Mouse (Mus musculus) spleen, postnatal 14 days (tissue): Measurements from ENCODE around the gene Foxo6.

Experiments used
- DNase-seq, 2 experiments: peaks; one replicate each; pipeline ENCODE4 v3.0.0; 2021 to 2022; ENCODE audit warnings: low spot score in 2 of 2

Foxo6 gene

GRCm38 (mm10) chr4:120287290-120288111, at the start of gene Foxo6:
Gene Foxo6 (minus strand): TSS chr4:120287349.
- DNase-seq: peak; percentile 62 to 73

GRCm38 (mm10) chr4:120334316-120334715, 47.2 kb upstream of the Foxo6 start:
- DNase-seq: no peak

- DNase-seq: no peak
Observed at GRCm38 (mm10) chr4:120332934-120333421, 45.8 kb upstream of the Foxo6 start.

GRCm38 (mm10) chr4:120332405-120332933, 45.3 kb upstream of the Foxo6 start:
- DNase-seq: no peak

GRCm38 (mm10) chr4:120331992-120332391, 44.8 kb upstream of the Foxo6 start:
- no peak for DNase-seq

GRCm38 (mm10) chr4:120331541-120331940, 44.4 kb upstream of the Foxo6 start:
- DNase-seq: no peak

- no peak for DNase-seq
Observed at GRCm38 (mm10) chr4:120325748-120326147, 38.6 kb upstream of the Foxo6 start.

- DNase-seq: no peak
Observed at GRCm38 (mm10) chr4:120325051-120325450, 37.9 kb upstream of the Foxo6 start.

GRCm38 (mm10) chr4:120323858-120324257, 36.7 kb upstream of the Foxo6 start:
- DNase-seq: no peak

- DNase-seq: no peak
Observed at GRCm38 (mm10) chr4:120323198-120323597, 36.0 kb upstream of the Foxo6 start.

GRCm38 (mm10) chr4:120317541-120317940, 30.4 kb upstream of the Foxo6 start:
- DNase-seq: no peak

GRCm38 (mm10) chr4:120316716-120317115, 29.6 kb upstream of the Foxo6 start:
- no peak for DNase-seq

- DNase-seq: no peak
Observed at GRCm38 (mm10) chr4:120314571-120314970, 27.4 kb upstream of the Foxo6 start.

GRCm38 (mm10) chr4:120313309-120313708, 26.2 kb upstream of the Foxo6 start:
- no peak for DNase-seq

- DNase-seq: no peak
Observed at GRCm38 (mm10) chr4:120304580-120304979, 17.4 kb upstream of the Foxo6 start.

GRCm38 (mm10) chr4:120299287-120299686, 12.1 kb upstream of the Foxo6 start:
- DNase-seq: no peak

- DNase-seq: no peak
Observed at GRCm38 (mm10) chr4:120291106-120291822, 4.1 kb upstream of the Foxo6 start.

GRCm38 (mm10) chr4:120290486-120290885, 3.3 kb upstream of the Foxo6 start:
- DNase-seq: no peak

- DNase-seq: no peak
Observed at GRCm38 (mm10) chr4:120289181-120289965, 2.2 kb upstream of the Foxo6 start.

- no peak for DNase-seq
Observed at GRCm38 (mm10) chr4:120286761-120287241, 348 bp downstream of the Foxo6 start.

- no peak for DNase-seq
Observed at GRCm38 (mm10) chr4:120285730-120286129, 1.4 kb downstream of the Foxo6 start.

- no peak for DNase-seq
Observed at GRCm38 (mm10) chr4:120285223-120285622, 1.9 kb downstream of the Foxo6 start.
